Mouse (Mus musculus) cortical plate, adult 2 months (tissue): Measurements from ENCODE around the gene Znhit3.

Experiments
- CTCF ChIP-seq: fragments of 200-500 bp; IDR thresholded peaks from 2 replicates; pipeline ENCODE4 v1.5.1; 2011; ENCODE audit warnings: mild to moderate bottlenecking, control low read depth, low read length; ENCODE audit not compliant: insufficient read depth; ENCODE audit errors: extremely low read depth
- POLR2A ChIP-seq: fragments of 200-500 bp; IDR thresholded peaks from 2 replicates; pipeline ENCODE4 v1.6.1; 2011; ENCODE audit warnings: mild to moderate bottlenecking, low read length, control low read depth; ENCODE audit not compliant: insufficient read depth; ENCODE audit errors: extremely low read depth

GRCm38 (mm10) chr11:84882346-84882745, 33.8 kb downstream of the Znhit3 start:
- TF ChIP-seq CTCF: no peak
- TF ChIP-seq POLR2A: no peak
